Mouse (Mus musculus) bone marrow, adult 2 months (tissue): ENCODE data around the gene Pom121l2. TPM values are rescaled to one million over a fixed set of nuclear protein-coding genes. Genes with fewer than 3 reads are reported as not detected.

Experiments
- H3K27ac ChIP-seq: fragments of 200-500 bp; 2 replicates; pipeline ENCODE4 v1.5.1; 2012; ENCODE audit warnings: low read depth, mild to moderate bottlenecking, control low read depth, inconsistent platforms, low read length; ENCODE audit not compliant: control insufficient read depth, poor library complexity, insufficient read depth
- H3K4me1 ChIP-seq: fragments of 200-500 bp; 2 replicates; pipeline ENCODE4 v1.6.1; 2011; ENCODE audit warnings: low read length; ENCODE audit not compliant: control insufficient read depth, insufficient read depth
- H3K4me3 ChIP-seq: fragments of 200-500 bp; replicated peaks from 2 replicates; pipeline ENCODE3; 2011; ENCODE audit warnings: mild to moderate bottlenecking, low read depth, low read length, control low read depth; ENCODE audit not compliant: control insufficient read depth
- CTCF ChIP-seq: fragments of 200-500 bp; IDR thresholded peaks from 2 replicates; pipeline ENCODE4 v1.5.1; 2011; ENCODE audit warnings: low read length, control low read depth; ENCODE audit not compliant: control insufficient read depth, insufficient read depth
- POLR2A ChIP-seq: fragments of 200-500 bp; IDR thresholded peaks from 2 replicates; pipeline ENCODE4 v1.6.1; 2011; ENCODE audit warnings: low read depth, mild to moderate bottlenecking, control low read depth, low read length, borderline replicate concordance; ENCODE audit not compliant: control insufficient read depth
- WGBS: fragments of 180-500 bp; shearing (Covaris S2); methylation state at CpG from one replicate; pipeline ENCODE4 v1.1.7; 2018; 5-methylcytosine and 5-hydroxymethylcytosine counted together
- polyA plus RNA-seq: library from polyadenylated mRNA; stranded (reverse); fragments of >200 nt; gene quantifications from 2 replicates; pipeline ENCODE4 v1.2.4, GENCODE M21; 2011; ENCODE audit warnings: low replicate concordance; ENCODE audit not compliant: missing spikeins, insufficient read depth, insufficient read length

The Pom121l2 gene
- polyA plus RNA-seq, 1 experiment, result not detected

DNA sequence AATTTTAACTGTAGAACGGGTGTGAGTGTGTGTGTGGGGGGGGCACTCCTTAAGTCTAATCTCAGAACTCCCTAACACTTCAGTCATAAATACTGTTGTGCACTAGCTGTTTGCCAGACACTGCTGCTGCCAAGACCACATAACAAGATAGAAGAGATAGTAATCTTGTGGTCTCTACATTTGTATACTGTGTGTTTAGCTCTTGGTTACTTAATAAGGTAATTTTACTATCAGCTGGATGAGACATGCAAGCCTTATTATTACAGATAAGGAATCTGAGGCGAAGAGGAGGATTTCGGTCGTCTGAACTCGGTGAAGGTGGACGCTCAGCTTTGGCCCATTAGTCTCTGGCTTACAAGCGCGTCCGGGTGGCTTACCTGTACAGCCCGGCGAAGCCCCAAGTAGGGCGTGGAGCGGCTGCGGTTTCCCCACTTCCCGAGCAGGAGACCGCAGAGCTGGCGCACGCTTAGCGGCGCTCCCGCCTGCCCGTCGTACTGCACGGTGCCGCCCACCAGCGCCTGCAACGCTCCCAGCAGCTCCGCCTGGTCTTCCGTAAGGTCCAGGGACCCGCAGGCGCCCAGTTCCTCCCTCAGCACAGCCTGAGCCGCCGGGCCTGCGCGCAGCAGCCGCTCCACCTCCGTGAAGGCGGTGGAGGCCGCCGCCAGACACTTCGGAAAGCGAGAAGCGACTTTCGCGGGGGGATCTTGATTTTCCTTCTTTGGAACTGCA, 24.8 kb downstream of the Pom121l2 start:
- under 1% methylated on average over 45 of the region's 45 CpGs for WGBS
- TF ChIP-seq CTCF (no peak), POLR2A (no peak)

DNA sequence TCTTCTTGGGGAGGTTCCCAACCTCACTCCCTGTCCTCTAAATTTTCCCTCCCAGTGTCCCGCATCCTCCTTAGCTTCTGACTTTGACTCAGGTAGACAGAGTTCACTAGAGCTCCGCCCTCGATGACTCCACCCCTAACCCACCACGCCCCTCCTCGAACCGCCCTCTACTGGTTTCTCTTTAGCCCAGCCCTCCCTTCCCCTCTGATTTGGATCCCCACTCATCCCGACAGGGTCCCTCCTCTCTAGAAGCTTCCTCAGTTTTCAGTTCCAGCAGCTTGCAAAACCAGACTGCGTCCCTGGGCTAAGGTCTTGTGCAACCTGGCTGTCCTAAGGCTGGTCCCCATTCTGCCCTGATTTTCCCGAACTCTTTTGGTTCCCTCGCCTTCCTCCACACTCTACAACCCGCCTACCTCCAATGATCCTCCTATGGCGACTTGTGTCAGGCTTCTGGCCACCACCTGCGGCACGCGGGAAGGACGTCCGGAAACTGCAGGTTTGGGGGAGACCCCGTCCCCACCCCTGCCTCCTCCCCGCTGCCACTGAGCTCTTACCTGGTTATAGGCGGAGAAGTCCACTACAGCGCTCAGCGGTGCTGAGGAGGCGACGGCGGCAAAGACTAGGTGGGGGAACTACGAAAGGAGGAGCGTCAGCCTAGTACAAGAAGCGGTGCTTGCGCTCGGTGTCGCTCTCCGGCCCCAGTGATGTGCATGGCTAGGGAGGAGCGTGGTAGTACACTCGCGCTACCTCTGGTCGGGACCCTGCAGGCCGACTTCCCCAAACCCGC, 25.5 kb downstream of the Pom121l2 start:
- 0 out of 2 replicates have a peak, but pooled peaks have one; percentile 4 for TF ChIP-seq CTCF
- peak; percentile 31; the same call in 1 of the 2 replicates for TF ChIP-seq POLR2A
- H3K4me3 ChIP-seq, result peak overlapping the region; percentile 60
- H3K4me1 ChIP-seq, result peaks cover 5% of the 10 kb centered on the region; the same call in 1 of the 2 replicates

More for the DNA sequence above, 24.8 kb downstream of the Pom121l2 start:
- Histone ChIP-seq H3K4me1 (peaks cover 8% of the 10 kb centered on the region; the same call in 1 of the 2 replicates), H3K4me3 (peak overlapping the region; percentile 60), H3K27ac (peak overlapping the region; percentile 68)

GRCm38 (mm10) chr13:22007121-22007510, 26.1 kb downstream of the Pom121l2 start:
- Histone ChIP-seq H3K4me1 (peaks cover 5% of the 10 kb centered on the region; the same call in 1 of the 2 replicates), H3K27ac (no peak overlapping the region)
- 18% methylated on average over 18 of the region's 18 CpGs for WGBS

More for the DNA sequence above, 25.5 kb downstream of the Pom121l2 start:
- H3K27ac ChIP-seq, result peak overlapping the region; percentile 68
- WGBS, result 1% methylated on average over 38 of the region's 38 CpGs

GRCm38 (mm10) chr13:22007872-22008271, 26.9 kb downstream of the Pom121l2 start:
- Histone ChIP-seq H3K4me1 (peaks cover 4% of the 10 kb centered on the region; the same call in 1 of the 2 replicates), H3K4me3 (no peak overlapping the region), H3K27ac (no peak overlapping the region)
- no peak for TF ChIP-seq POLR2A
- TF ChIP-seq CTCF, result no peak
- WGBS, result 72% methylated on average over 7 of the region's 7 CpGs

More at GRCm38 (mm10) chr13:22007121-22007510, 26.1 kb downstream of the Pom121l2 start:
- H3K4me3 ChIP-seq, result peak overlapping the region; percentile 0
- TF ChIP-seq CTCF (no peak), POLR2A (no peak)

DNA sequence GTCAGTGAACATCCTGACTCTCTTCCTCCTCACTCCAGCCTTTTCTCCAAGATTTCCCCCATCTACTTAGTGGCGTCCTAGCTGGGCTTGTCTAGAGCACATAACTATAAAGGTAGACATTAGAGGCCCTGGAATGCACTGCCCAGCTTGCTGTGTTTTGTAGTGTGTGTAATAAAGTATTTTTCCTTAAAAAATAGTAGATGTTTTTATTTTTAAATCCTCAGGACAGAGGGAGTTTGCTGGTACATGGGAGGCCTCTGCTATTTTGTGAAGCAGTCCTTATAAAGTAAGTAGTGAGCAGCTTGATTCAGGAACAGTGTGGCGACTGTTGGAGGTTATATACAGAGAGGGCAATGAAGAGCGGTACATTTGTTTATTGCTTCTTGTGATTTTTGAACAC, 27.7 kb downstream of the Pom121l2 start:
- Histone ChIP-seq H3K4me1 (peaks cover 2% of the 10 kb centered on the region; the same call in 1 of the 2 replicates), H3K4me3 (no peak overlapping the region), H3K27ac (no peak overlapping the region)
- WGBS, result 87% methylated on average over 3 of the region's 3 CpGs
- no peak for TF ChIP-seq POLR2A
- TF ChIP-seq CTCF, result no peak

DNA sequence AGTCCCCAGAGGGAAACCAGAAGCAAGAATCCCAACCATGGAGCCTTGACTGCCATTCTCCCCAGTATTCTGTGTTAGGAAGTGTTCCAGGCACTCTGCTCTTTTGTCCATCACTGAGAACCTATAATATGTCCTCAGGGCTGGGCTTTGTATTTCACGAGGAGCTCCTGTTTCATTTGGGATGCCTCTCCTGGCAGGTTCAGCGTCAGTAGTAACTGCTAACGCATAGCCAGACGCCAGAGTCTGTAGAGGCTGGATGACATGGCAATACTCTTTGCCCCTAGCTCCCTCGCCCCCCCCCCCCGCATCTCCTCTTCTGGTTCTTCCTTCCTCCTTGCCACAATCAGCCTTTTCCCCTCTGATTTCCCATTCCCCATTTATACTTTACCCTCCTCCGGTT, 28.6 kb downstream of the Pom121l2 start, which contains the start of gene Prss16:
TSS of gene Prss16 (minus strand) at position 101 of the 400 bp plus-strand sequence.
- Histone ChIP-seq H3K4me1 (peaks cover 2% of the 10 kb centered on the region; the same call in 1 of the 2 replicates), H3K27ac (no peak within 1 kb of the TSS), H3K4me3 (no peak within 1 kb of the TSS)
- TF ChIP-seq POLR2A (no peak), CTCF (no peak)
- 8% methylated on average over 7 of the region's 7 CpGs for WGBS

DNA sequence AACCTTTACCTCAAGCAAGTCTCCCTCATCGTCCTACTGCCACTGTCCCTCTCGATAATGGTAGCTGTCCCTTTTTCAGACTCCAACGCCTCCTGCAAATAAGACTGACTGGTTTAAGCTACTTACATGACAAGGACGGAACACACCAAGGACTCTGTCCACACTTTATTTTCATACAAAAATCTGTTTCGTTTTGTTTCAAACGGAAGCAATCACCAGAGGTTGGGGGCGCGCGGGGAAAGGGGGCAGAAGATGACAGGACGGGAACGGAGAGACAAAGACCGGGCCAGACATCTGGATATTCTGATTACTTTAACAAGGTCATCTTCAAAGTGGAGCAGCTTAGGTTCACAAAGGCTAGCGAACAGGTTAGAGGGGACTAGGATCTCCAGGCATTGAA, 32.7 kb downstream of the Pom121l2 start:
- no peak overlapping the region for H3K27ac ChIP-seq
- WGBS, result 21% methylated on average over 13 of the region's 13 CpGs
- no peaks in the 10 kb centered on the region; the same call in 1 of the 2 replicates for H3K4me1 ChIP-seq
- H3K4me3 ChIP-seq, result no peak overlapping the region
- TF ChIP-seq CTCF, result no peak
- TF ChIP-seq POLR2A, result no peak

- H3K27ac ChIP-seq, result no peak overlapping the region
- WGBS, result 19% methylated on average over 17 of the region's 17 CpGs
- H3K4me1 ChIP-seq, result no peaks in the 10 kb centered on the region; the same call in 1 of the 2 replicates
- H3K4me3 ChIP-seq, result no peak overlapping the region
- TF ChIP-seq POLR2A (no peak), CTCF (no peak)
Observed at GRCm38 (mm10) chr13:22014411-22014845, 33.4 kb downstream of the Pom121l2 start.
